Mouse (Mus musculus) liver, embryonic 14 days (tissue): ENCODE measurements around the gene Gbe1. TPM values are rescaled to one million over a fixed set of nuclear protein-coding genes. Genes with fewer than 3 reads are reported as not detected.

Experiments used
- polyA plus RNA-seq: library from polyadenylated mRNA; depleted of rRNA; stranded (reverse); fragments of >200 nt; gene quantifications from 2 replicates; pipeline ENCODE4 v1.2.3, GENCODE M21; 2012; rRNA removed

Gbe1 gene
- 3.0 and 3.7 TPM in 2 replicates for polyA plus RNA-seq

GRCm38 (mm10) chr16:70313886-70314577, at the start of gene Gbe1:
Gene Gbe1, plus strand, starts transcription at chr16:70313949.

